Mouse (Mus musculus) lung, postnatal 14 days (tissue): Measurements from ENCODE around the gene Nup153.

Experiments used
- DNase-seq: peaks from one replicate; pipeline ENCODE4 v3.0.0; 2021

The Nup153 gene

GRCm38 (mm10) chr13:46727038-46727836, 503 bp downstream of the Nup153 start:
- peak; percentile 60 for DNase-seq

- DNase-seq: peak; percentile 17
These were observed 1.3 kb downstream of the Nup153 start for GRCm38 (mm10) chr13:46726288-46727037.

- no peak for DNase-seq
These were observed 2.5 kb downstream of the Nup153 start for GRCm38 (mm10) chr13:46725227-46725626.

GRCm38 (mm10) chr13:46724371-46724770, 3.4 kb downstream of the Nup153 start:
- no peak for DNase-seq

GRCm38 (mm10) chr13:46721009-46721408, 6.7 kb downstream of the Nup153 start:
- no peak for DNase-seq

- no peak for DNase-seq
These were observed 8.8 kb downstream of the Nup153 start for GRCm38 (mm10) chr13:46718893-46719400.

GRCm38 (mm10) chr13:46715976-46716639, 11.6 kb downstream of the Nup153 start:
- DNase-seq: no peak

- DNase-seq: no peak
These were observed 14.3 kb downstream of the Nup153 start for GRCm38 (mm10) chr13:46713486-46713885.

GRCm38 (mm10) chr13:46703138-46703537, 24.6 kb downstream of the Nup153 start:
- DNase-seq: peak; percentile 14

- no peak for DNase-seq
These were observed 26.3 kb downstream of the Nup153 start for GRCm38 (mm10) chr13:46701486-46701885.

- no peak for DNase-seq
These were observed 28.4 kb downstream of the Nup153 start for GRCm38 (mm10) chr13:46699372-46699771.

GRCm38 (mm10) chr13:46696788-46697187, 31.0 kb downstream of the Nup153 start:
- peak; percentile 15 for DNase-seq

GRCm38 (mm10) chr13:46695932-46696331, 31.8 kb downstream of the Nup153 start:
- DNase-seq: no peak

- peak; percentile 10 for DNase-seq
These were observed 32.3 kb downstream of the Nup153 start for GRCm38 (mm10) chr13:46695296-46695908.

- DNase-seq: no peak
These were observed 37.0 kb downstream of the Nup153 start for GRCm38 (mm10) chr13:46690559-46691241.

- DNase-seq: no peak
These were observed 44.4 kb downstream of the Nup153 start for GRCm38 (mm10) chr13:46683370-46683769.

- no peak for DNase-seq
These were observed 44.8 kb downstream of the Nup153 start for GRCm38 (mm10) chr13:46682921-46683320.

- no peak for DNase-seq
These were observed 50.0 kb downstream of the Nup153 start for GRCm38 (mm10) chr13:46677721-46678120.

- DNase-seq: no peak
These were observed 53.1 kb downstream of the Nup153 start for GRCm38 (mm10) chr13:46674601-46675000.

- no peak for DNase-seq
These were observed 57.2 kb downstream of the Nup153 start for GRCm38 (mm10) chr13:46670514-46670913.

- DNase-seq: peak; percentile 12
These were observed 58.0 kb downstream of the Nup153 start for GRCm38 (mm10) chr13:46669620-46670271.
